Comparison of ENCODE assay signal across 28 mouse cellular contexts in the genomic region with DNA sequence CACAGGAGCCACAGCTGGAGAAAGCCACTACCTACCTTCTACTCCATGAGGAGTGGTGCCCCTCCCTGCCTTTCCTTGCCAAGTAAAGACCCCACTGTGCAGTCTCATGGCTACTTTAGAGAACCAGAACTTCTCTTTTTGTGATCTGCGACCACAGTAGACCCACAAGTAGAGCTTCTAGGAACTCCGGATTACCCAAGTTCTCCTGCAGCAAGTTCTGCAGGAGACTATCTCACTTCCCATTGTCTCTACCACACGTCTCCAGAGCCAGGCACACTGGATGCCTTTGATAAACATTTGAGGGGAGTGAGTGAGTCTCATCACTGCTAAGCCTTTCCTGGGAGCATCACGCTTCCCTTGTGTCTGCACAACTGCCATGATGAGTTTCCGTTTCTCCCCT. TPM values are rescaled to one million over a fixed set of nuclear protein-coding genes. Genes with fewer than 3 reads are reported as not detected.
DNase-seq lines count a peak whose midpoint lies in the region; ATAC-seq and TF ChIP-seq lines count a peak whose summit lies in the region.
"Had no signal": no experiment of that assay in that cellular context is flagged by ENCODE, and none has a peak within 500 bp of the region (broad histone marks: within the 10 kb centered on the region; RNA-seq: fewer than 3 reads in every experiment).

No protein-coding gene starts in this region.

- H3K9me3 ChIP-seq in hindbrain, embryonic 14.5 days (ENCODE audit: control insufficient read depth, low read length), result no peaks in the 10 kb centered on the region
- H3K9me3 ChIP-seq: embryonic facial prominence, embryonic 10.5 days; embryonic facial prominence, embryonic 12.5 days; forebrain, embryonic 13.5 days; forebrain, embryonic 15.5 days had no signal

- no peak overlapping the region for H3K4me2 ChIP-seq in hindbrain, embryonic 14.5 days (replicated peaks)
- H3K4me2 ChIP-seq: embryonic facial prominence, embryonic 12.5 days; forebrain, embryonic 13.5 days; forebrain, embryonic 15.5 days had no signal

- intact Hi-C loops in gastrocnemius, adult 2 months (cut with DNase I), result no loop called here

- H3K27me3 ChIP-seq in testis, adult 2 months (ENCODE audit: control insufficient read depth, insufficient read depth, low read length), result no peaks in the 10 kb centered on the region
- H3K27me3 ChIP-seq in hindbrain, embryonic 14.5 days (ENCODE audit: control insufficient read depth, insufficient read depth, low read length), result no peaks in the 10 kb centered on the region
- H3K27me3 ChIP-seq: forebrain, embryonic 13.5 days; forebrain, embryonic 15.5 days had no signal

- peak overlapping the region; percentile 45 for H3K4me3 ChIP-seq in testis, adult 2 months (ENCODE audit: control insufficient read depth, low read depth, low read length)
- H3K4me3 ChIP-seq in gastrocnemius, adult 2 months, result no peak overlapping the region
- no peak overlapping the region for H3K4me3 ChIP-seq in hindbrain, embryonic 14.5 days (replicated peaks; ENCODE audit: low read length)
- H3K4me3 ChIP-seq: embryonic facial prominence, embryonic 10.5 days; embryonic facial prominence, embryonic 12.5 days; forebrain, embryonic 13.5 days; forebrain, embryonic 15.5 days had no signal

- no peak for DNase-seq in testis, postnatal 14 days (ENCODE audit: low spot score)
- DNase-seq in gastrocnemius, adult 2 months, result no peak
- no peak for DNase-seq in hindbrain, embryonic 14.5 days (ENCODE audit: low spot score)
- DNase-seq in kidney, postnatal 10 days, result no peak
- DNase-seq: adrenal gland, adult 2 months; adrenal gland, postnatal 10 days; adrenal gland, postnatal 25 days; cerebellum, adult 11 months; cerebellum, adult 18-20 months; cerebellum, adult 8-10 months; cerebellum, adult 9-11 months; cerebellum, postnatal 14 days; cerebellum, postnatal 36 days had no signal

- WGBS in hindbrain, embryonic 14.5 days, result 82% methylated on average over 5 of the region's 5 CpGs

- H3K4me1 ChIP-seq in testis, adult 2 months (ENCODE audit: control insufficient read depth, insufficient read depth, low read length), result no peaks in the 10 kb centered on the region
- H3K4me1 ChIP-seq in hindbrain, embryonic 14.5 days (replicated peaks; ENCODE audit: control insufficient read depth, insufficient read depth, low read length), result no peaks in the 10 kb centered on the region; the same call in 1 of the 2 replicates
- H3K4me1 ChIP-seq: embryonic facial prominence, embryonic 12.5 days; forebrain, embryonic 15.5 days had no signal

- no peak for TF ChIP-seq POLR2A in testis, adult 2 months (IDR thresholded peaks at IDR 0.05; ENCODE audit: control insufficient read depth, low read depth, low read length)

- peak; percentile 92 for ATAC-seq in granulocyte monocyte progenitor cell, adult 5-6 weeks (replicated peaks; ENCODE audit: poor library complexity, severe bottlenecking)
- ATAC-seq in megakaryocyte, adult 5-6 weeks (ENCODE audit: poor library complexity, severe bottlenecking), result peak; percentile 68
- ATAC-seq in hindbrain, embryonic 14.5 days (ENCODE audit: low FRiP score), result no peak
- ATAC-seq: forebrain, embryonic 13.5 days; forebrain, embryonic 15.5 days had no signal

- no peak overlapping the region for H3K27ac ChIP-seq in testis, adult 2 months (ENCODE audit: control insufficient read depth, insufficient read depth, low read depth, low read length)
- no peak overlapping the region for H3K27ac ChIP-seq in gastrocnemius, adult 2 months
- H3K27ac ChIP-seq in hindbrain, embryonic 14.5 days, result no peak overlapping the region
- H3K27ac ChIP-seq: embryonic facial prominence, embryonic 10.5 days; embryonic facial prominence, embryonic 12.5 days; forebrain, embryonic 13.5 days; forebrain, embryonic 15.5 days had no signal

- H3K9ac ChIP-seq in hindbrain, embryonic 14.5 days, result no peak overlapping the region
- H3K9ac ChIP-seq: embryonic facial prominence, embryonic 12.5 days; forebrain, embryonic 13.5 days; forebrain, embryonic 15.5 days had no signal

- no peaks in the 10 kb centered on the region for H3K36me3 ChIP-seq in testis, adult 2 months (ENCODE audit: control insufficient read depth, insufficient read depth, low read length)
- H3K36me3 ChIP-seq in hindbrain, embryonic 14.5 days (replicated peaks; ENCODE audit: control insufficient read depth, insufficient read depth), result no peaks in the 10 kb centered on the region
- H3K36me3 ChIP-seq: embryonic facial prominence, embryonic 10.5 days; embryonic facial prominence, embryonic 12.5 days; forebrain, embryonic 15.5 days had no signal

- TF ChIP-seq CTCF in testis, adult 2 months (IDR thresholded peaks at IDR 0.05; ENCODE audit: control insufficient read depth, insufficient read depth, insufficient replicate concordance, low read depth, low read length), result no peak
- no peak for TF ChIP-seq CTCF in gastrocnemius, adult 2 months (IDR thresholded peaks at IDR 0.05)

RNA-seq across cellular contexts. Expression of gene Ccdc185, which starts 5.9 kb away (rescaled TPM):
- polyA plus RNA-seq in testis, adult 2 months (2012; rRNA removed), result 206 and 220 TPM in 2 replicates
- not detected in 2 replicates for total RNA-seq in granulocyte monocyte progenitor cell, adult 5-6 weeks (2014; fragmentation: Nextera tagmentation)
- total RNA-seq in granulocyte monocyte progenitor cell, adult 5-6 weeks (2017), result not detected in 2 replicates
- not detected in 2 replicates for total RNA-seq in megakaryocyte, adult 5-6 weeks (2015)
- total RNA-seq in megakaryocyte, adult 5-6 weeks (2017), result not detected in 2 replicates
- not detected for total RNA-seq in gastrocnemius, adult 2 months (2021)
- not detected in 2 replicates for polyA plus RNA-seq in hindbrain, embryonic 14.5 days (2014; fragmentation: Nextera tagmentation; extraction: Ambion mirVana)
- total RNA-seq: adrenal gland, adult 2 months; adrenal gland, postnatal 10 days; adrenal gland, postnatal 25 days; adrenal gland, postnatal 4 days; ES-E14; MEL had no signal
- polyA plus RNA-seq: adrenal gland, adult 2 months; brain, embryonic 14.5 days; C2C12; cortical plate, adult 2 months; embryonic facial prominence, embryonic 10.5 days; embryonic facial prominence, embryonic 12.5 days; embryonic facial prominence, embryonic 14.5 days; forebrain, embryonic 11.5 days; forebrain, embryonic 13.5 days; forebrain, embryonic 15.5 days had no signal

RNA-seq across cellular contexts. Expression of gene Susd4, which starts 8.8 kb away (rescaled TPM):
- polyA plus RNA-seq in testis, adult 2 months (2012; rRNA removed), result 1.1 and 1.2 TPM in 2 replicates
- not detected in 2 replicates for total RNA-seq in granulocyte monocyte progenitor cell, adult 5-6 weeks (2014; fragmentation: Nextera tagmentation)
- total RNA-seq in granulocyte monocyte progenitor cell, adult 5-6 weeks (2017), result not detected in 2 replicates
- total RNA-seq in megakaryocyte, adult 5-6 weeks (2015), result not detected in 2 replicates
- total RNA-seq in megakaryocyte, adult 5-6 weeks (2017), result not detected in 2 replicates
- under 1 TPM; 0.22 to 0.43 TPM for total RNA-seq in gastrocnemius, adult 2 months (2021)
- 73.9 and 83.9 TPM in 2 replicates for polyA plus RNA-seq in hindbrain, embryonic 14.5 days (2014; fragmentation: Nextera tagmentation; extraction: Ambion mirVana)
- total RNA-seq: MEL had no signal
